Mouse (Mus musculus) myocyte (in vitro differentiated cells): ENCODE results near the gene Esrrg.

ENCODE experiments used
- CEBPB ChIP-seq: IDR thresholded peaks from 2 replicates; pipeline ENCODE4 v1.6.1; 2011; ENCODE audit warnings: mild to moderate bottlenecking, moderate library complexity; ENCODE audit not compliant: poor library complexity, insufficient read depth, severe bottlenecking
- E2F4 ChIP-seq: IDR thresholded peaks from one replicate; pipeline ENCODE4 v1.6.1; 2011; ENCODE audit warnings: mild to moderate bottlenecking, control low read depth, moderate library complexity; ENCODE audit not compliant: insufficient read depth
- MAX ChIP-seq: IDR thresholded peaks from one replicate; pipeline ENCODE4 v1.6.1; 2011; ENCODE audit warnings: low read depth, mild to moderate bottlenecking, control low read depth
- POLR2A ChIP-seq: IDR thresholded peaks from one replicate; pipeline ENCODE4 v1.6.1; 2011; ENCODE audit warnings: low read depth, mild to moderate bottlenecking, control low read depth, moderate library complexity; ENCODE audit not compliant: insufficient read length
- REST ChIP-seq: IDR thresholded peaks from one replicate; pipeline ENCODE4 v1.6.1; 2011; ENCODE audit warnings: mild to moderate bottlenecking, control low read depth, moderate library complexity; ENCODE audit not compliant: insufficient read depth, insufficient read length
- USF1 ChIP-seq: IDR thresholded peaks from one replicate; pipeline ENCODE4 v1.6.1; 2011; ENCODE audit warnings: low read depth, mild to moderate bottlenecking, control low read depth, moderate library complexity

DNA sequence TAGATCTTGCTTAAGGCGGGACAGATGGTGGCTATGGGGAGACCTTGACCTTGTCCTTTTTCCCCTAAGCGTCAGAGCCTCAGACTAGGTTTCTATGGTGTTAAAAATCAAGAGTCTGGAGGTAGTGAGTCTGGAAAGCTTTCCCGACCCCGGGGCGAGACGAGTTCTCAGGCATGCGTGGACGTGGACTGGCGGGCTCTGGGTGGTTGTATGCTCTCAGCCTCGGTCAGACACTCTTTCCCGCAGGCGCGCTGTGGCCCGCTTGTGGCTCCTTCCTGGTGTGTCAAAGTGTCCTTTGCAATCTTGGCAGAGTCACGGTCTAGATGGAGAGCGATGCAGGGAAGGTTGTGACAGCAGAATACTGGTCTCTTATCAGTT lies 1.3 kb downstream of the Esrrg start:
- no peak for TF ChIP-seq POLR2A
- TF ChIP-seq REST, result no peak
- TF ChIP-seq USF1, result no peak
- TF ChIP-seq MAX, result no peak
- TF ChIP-seq E2F4, result no peak
- no peak for TF ChIP-seq CEBPB
